Mouse (Mus musculus) stomach, embryonic 15.5 days (tissue): ENCODE data around the gene Plekha8. TPM values are rescaled to one million over a fixed set of nuclear protein-coding genes. Genes with fewer than 3 reads are reported as not detected.

ENCODE experiments used
- ATAC-seq: fragments of 200-750 bp; cut with Nextera tagmentation; 2 replicates; pipeline ENCODE4 v1.8.0; 2017; ENCODE audit warnings: low read depth, moderate number of reproducible peaks, moderate TSS enrichment; ENCODE audit not compliant: insufficient read depth, low FRiP score
- H3K27ac ChIP-seq: fragments of 300-500 bp; sonication (generic); 2 replicates; pipeline ENCODE4 v1.5.1; 2015; ENCODE audit warnings: mild to moderate bottlenecking, inconsistent platforms
- H3K27me3 ChIP-seq: fragments of 300-500 bp; sonication (generic); replicated peaks from 2 replicates; pipeline ENCODE4 v1.6.1; 2015; ENCODE audit warnings: inconsistent platforms
- H3K36me3 ChIP-seq: fragments of 300-500 bp; sonication (generic); 2 replicates; pipeline ENCODE4 v1.6.1; 2015; ENCODE audit warnings: inconsistent platforms
- H3K4me1 ChIP-seq: fragments of 300-500 bp; sonication (generic); 2 replicates; pipeline ENCODE4 v1.6.1; 2015; ENCODE audit warnings: inconsistent platforms
- H3K4me2 ChIP-seq: fragments of 300-500 bp; sonication (generic); 2 replicates; pipeline ENCODE4 v1.6.1; 2015; ENCODE audit warnings: mild to moderate bottlenecking, inconsistent platforms
- H3K4me3 ChIP-seq: fragments of 300-500 bp; sonication (generic); replicated peaks from 2 replicates; pipeline ENCODE4 v1.5.1; 2015; ENCODE audit warnings: inconsistent platforms
- H3K9ac ChIP-seq: fragments of 300-500 bp; sonication (generic); 2 replicates; pipeline ENCODE4 v1.6.1; 2015; ENCODE audit warnings: inconsistent platforms
- H3K9me3 ChIP-seq: fragments of 300-500 bp; sonication (generic); 2 replicates; pipeline ENCODE4 v1.6.1; 2016; ENCODE audit warnings: inconsistent platforms
- WGBS: fragments of 180-500 bp; shearing (Covaris S2); methylation state at CpG from one replicate; pipeline ENCODE4 v1.1.7; 2015; 5-methylcytosine and 5-hydroxymethylcytosine counted together
- polyA plus RNA-seq: library from polyadenylated mRNA; unstranded; fragments of >200 nt; fragmentation: Nextera tagmentation; extraction: Ambion mirVana; gene quantifications from 2 replicates; pipeline ENCODE4 v1.2.1, GENCODE M21; 2015

Gene Plekha8
- polyA plus RNA-seq, 1 experiment from 2014 or later = 5.8 TPM

DNA sequence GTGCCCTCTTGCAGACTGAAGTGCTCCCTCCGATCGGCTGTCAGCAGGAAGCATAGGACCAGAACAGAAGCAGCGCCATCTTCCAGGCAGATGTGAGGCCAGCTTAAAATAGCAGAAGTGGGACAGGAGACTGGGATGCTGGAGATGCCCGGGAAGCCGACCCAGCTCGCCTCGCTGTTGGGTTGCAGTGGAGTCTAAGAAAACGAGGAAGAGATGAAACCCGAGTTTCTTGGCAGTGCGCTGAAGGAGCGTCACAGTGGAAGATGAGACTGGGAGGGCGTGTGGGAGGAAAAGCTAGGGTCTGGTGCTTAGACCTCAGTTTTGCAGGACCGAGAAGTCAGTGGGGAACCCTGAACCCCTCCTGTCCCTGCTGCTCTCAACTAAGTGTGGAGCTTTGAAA, 95.9 kb downstream of the Plekha8 start:
- Histone ChIP-seq H3K9ac (no peak overlapping the region), H3K4me2 (no peak overlapping the region), H3K4me3 (no peak overlapping the region), H3K9me3 (no peaks in the 10 kb centered on the region), H3K27ac (no peak overlapping the region), H3K4me1 (no peaks in the 10 kb centered on the region), H3K27me3 (0 out of 2 replicates have a peak, but pooled peaks cover 3% of the 10 kb centered on the region), H3K36me3 (no peaks in the 10 kb centered on the region)
- 77% methylated on average over 13 of the region's 13 CpGs for WGBS
- ATAC-seq = no peak

DNA sequence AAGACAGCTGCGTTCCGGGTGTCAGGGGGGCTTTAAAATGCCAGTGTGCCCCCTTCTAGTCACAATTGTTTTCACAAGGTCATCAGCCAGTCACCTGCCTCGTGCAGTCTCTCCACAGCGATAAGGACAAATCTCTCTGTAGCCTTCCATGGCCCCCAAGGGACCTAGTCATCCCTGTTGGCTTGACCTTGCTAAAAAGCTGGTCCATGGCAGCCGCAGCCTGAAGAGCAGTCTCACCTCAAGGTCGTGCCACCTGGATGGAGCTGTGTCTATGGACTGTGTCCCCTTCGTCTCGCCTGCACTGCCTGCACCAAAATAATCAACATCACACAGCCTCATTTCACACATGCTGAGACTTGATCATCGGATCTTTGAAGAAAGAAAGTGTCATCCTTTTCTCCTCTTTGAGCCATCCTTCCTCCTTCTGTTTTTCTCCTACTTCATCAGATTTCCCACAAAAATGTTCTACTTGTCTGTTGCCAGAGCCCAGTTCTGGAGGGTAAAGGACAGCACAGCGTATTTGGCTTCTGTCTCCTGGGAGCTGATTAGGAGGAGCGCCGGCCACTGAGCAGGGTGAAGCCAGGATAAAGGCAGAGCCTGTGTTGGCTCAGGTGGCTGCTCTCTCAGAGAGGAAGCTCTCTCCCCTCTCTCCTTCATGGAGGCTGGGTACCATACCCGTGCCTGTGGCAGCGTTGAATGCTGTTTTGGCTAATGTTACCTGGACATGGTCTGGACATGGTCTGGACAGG, 96.6 kb downstream of the Plekha8 start:
- Histone ChIP-seq H3K4me2 (no peak overlapping the region), H3K4me1 (no peaks in the 10 kb centered on the region), H3K4me3 (no peak overlapping the region), H3K27me3 (no peaks in the 10 kb centered on the region), H3K27ac (no peak overlapping the region), H3K9me3 (no peaks in the 10 kb centered on the region), H3K36me3 (no peaks in the 10 kb centered on the region), H3K9ac (no peak overlapping the region)
- no peak for ATAC-seq
- WGBS = 74% methylated on average over 14 of the region's 14 CpGs

DNA sequence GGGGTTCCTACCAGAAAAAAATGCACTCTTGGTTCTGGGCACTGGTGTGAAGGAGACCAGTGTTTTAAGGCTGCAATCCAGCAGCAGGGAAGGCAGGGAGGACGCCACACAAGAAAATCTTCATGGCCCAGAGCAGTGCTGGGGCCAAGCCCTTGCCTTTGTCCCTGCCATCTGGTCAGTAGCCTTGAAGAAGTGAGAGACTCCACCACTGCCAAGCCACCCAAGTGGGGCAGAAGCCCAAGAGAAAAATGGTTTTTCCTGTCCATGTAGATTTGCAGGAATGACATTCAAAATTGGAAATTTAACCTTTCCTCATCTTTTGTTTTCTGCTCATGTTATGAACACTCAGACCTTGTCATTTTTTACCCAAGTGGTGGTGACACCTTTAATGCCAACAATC, 97.3 kb downstream of the Plekha8 start:
- Histone ChIP-seq H3K4me3 (no peak overlapping the region), H3K27ac (no peak overlapping the region), H3K27me3 (no peaks in the 10 kb centered on the region), H3K4me2 (no peak overlapping the region), H3K36me3 (no peaks in the 10 kb centered on the region), H3K4me1 (no peaks in the 10 kb centered on the region), H3K9me3 (no peaks in the 10 kb centered on the region), H3K9ac (no peak overlapping the region)
- no peak for ATAC-seq
- WGBS = 66% methylated on average over 1 of the region's 1 CpGs

DNA sequence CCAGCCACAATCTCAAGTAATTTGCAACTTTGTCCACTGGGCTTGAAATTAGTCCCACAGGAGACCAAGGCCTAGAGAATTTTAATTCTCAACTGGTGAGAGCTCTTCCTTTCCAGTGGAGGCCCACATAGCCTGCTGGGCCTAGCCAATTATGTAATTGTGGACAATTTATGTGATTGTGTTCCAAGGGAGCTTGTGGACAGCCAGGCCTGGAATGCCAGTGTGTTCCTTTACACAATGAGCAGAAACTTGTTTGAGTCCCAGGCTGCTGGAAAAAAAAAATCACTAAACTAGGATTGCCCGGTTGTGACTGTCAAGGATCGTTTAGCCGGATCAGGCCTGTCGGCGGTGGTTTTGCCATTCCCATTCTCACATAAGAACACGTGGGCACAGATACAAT, 98.4 kb downstream of the Plekha8 start:
- H3K4me1 ChIP-seq = no peaks in the 10 kb centered on the region
- no peak overlapping the region for H3K4me3 ChIP-seq
- H3K36me3 ChIP-seq = no peaks in the 10 kb centered on the region
- no peaks in the 10 kb centered on the region for H3K9me3 ChIP-seq
- H3K9ac ChIP-seq = no peak overlapping the region
- WGBS = 88% methylated on average over 6 of the region's 6 CpGs
- no peaks in the 10 kb centered on the region for H3K27me3 ChIP-seq
- no peak for ATAC-seq
- H3K27ac ChIP-seq = no peak overlapping the region
- H3K4me2 ChIP-seq = no peak overlapping the region

Other genes with a start within 250 kb of the Plekha8 start
- gene Wipf3, start 165.5 kb upstream of the Plekha8 start, polyA plus RNA-seq = 0.89 and 1.2 TPM in 2 replicates
- 8.5 and 9.1 TPM in 2 replicates for gene Scrn1, start 28.6 kb upstream of the Plekha8 start, polyA plus RNA-seq
- gene Fkbp14, start 2.2 kb downstream of the Plekha8 start, polyA plus RNA-seq = 28.0 and 28.8 TPM in 2 replicates
- gene Mturn, start 86.5 kb downstream of the Plekha8 start, polyA plus RNA-seq = 8.0 and 8.2 TPM in 2 replicates
- gene Znrf2, start 221.8 kb downstream of the Plekha8 start, polyA plus RNA-seq = 4.3 and 5.3 TPM in 2 replicates